Mouse (Mus musculus) intestine, embryonic 14.5 days (tissue): ENCODE data around the gene Tec. TPM values are rescaled to one million over a fixed set of nuclear protein-coding genes. Genes with fewer than 3 reads are reported as not detected.

ENCODE experiments used
- ATAC-seq: fragments of 200-750 bp; cut with Nextera tagmentation; replicated peaks from 2 replicates; pipeline ENCODE4 v1.8.0; 2017; ENCODE audit warnings: low read depth, moderate number of reproducible peaks, moderate TSS enrichment, moderate library complexity; ENCODE audit not compliant: low FRiP score, low TSS enrichment
- DNase-seq: peaks from one replicate; pipeline ENCODE4 v3.0.0-alpha.2; 2018; ENCODE audit warnings: low spot score
- H3K27ac ChIP-seq: fragments of 300-500 bp; sonication (generic); 2 replicates; pipeline ENCODE4 v1.5.1; 2014; ENCODE audit warnings: low read depth, mild to moderate bottlenecking, control low read depth
- H3K27me3 ChIP-seq: fragments of 300-500 bp; sonication (generic); replicated peaks from 2 replicates; pipeline ENCODE4 v1.6.1; 2014; ENCODE audit warnings: low read length, control low read depth; ENCODE audit not compliant: control insufficient read depth, insufficient read depth
- H3K36me3 ChIP-seq: fragments of 300-500 bp; sonication (generic); 2 replicates; pipeline ENCODE4 v1.6.1; 2014; ENCODE audit warnings: low read length, control low read depth; ENCODE audit not compliant: control insufficient read depth, insufficient read depth
- H3K4me1 ChIP-seq: fragments of 300-500 bp; sonication (generic); replicated peaks from 2 replicates; pipeline ENCODE4 v1.6.1; 2014; ENCODE audit warnings: low read length, control low read depth, mixed read lengths; ENCODE audit not compliant: control insufficient read depth, insufficient read depth
- H3K4me2 ChIP-seq: fragments of 300-500 bp; sonication (generic); 2 replicates; pipeline ENCODE4 v1.6.1; 2014; ENCODE audit warnings: low read length
- H3K4me3 ChIP-seq: fragments of 300-500 bp; sonication (generic); 2 replicates; pipeline ENCODE4 v1.5.1; 2014; ENCODE audit warnings: low read depth, low read length, control low read depth, mixed read lengths
- H3K9ac ChIP-seq: fragments of 300-500 bp; sonication (generic); 2 replicates; pipeline ENCODE4 v1.6.1; 2014; ENCODE audit warnings: mild to moderate bottlenecking, low read length
- H3K9me3 ChIP-seq: fragments of 300-500 bp; sonication (generic); 2 replicates; pipeline ENCODE4 v1.6.1; 2016; ENCODE audit warnings: low read length, control low read depth; ENCODE audit not compliant: control insufficient read depth
- WGBS: fragments of 180-500 bp; shearing (Covaris S2); extraction: QIAGEN DNeasy Blood & Tissue Kit; methylation state at CpG from one replicate; pipeline ENCODE4 v1.1.7; 2014; 5-methylcytosine and 5-hydroxymethylcytosine counted together
- polyA plus RNA-seq: library from polyadenylated mRNA; unstranded; fragments of >200 nt; fragmentation: Nextera tagmentation; extraction: Ambion mirVana; gene quantifications from 2 replicates; pipeline ENCODE4 v1.2.1, GENCODE M21; 2014

Tec gene
- polyA plus RNA-seq, 1 experiment from 2014 or later: 13.7 TPM

- no peak overlapping the region for H3K9ac ChIP-seq
- WGBS: 26% methylated on average over 2 of the region's 2 CpGs
Observed at GRCm38 (mm10) chr5:72816491-72816890, 51.8 kb downstream of the Tec start.

GRCm38 (mm10) chr5:72816046-72816445, 52.2 kb downstream of the Tec start:
- no peak overlapping the region for H3K4me2 ChIP-seq
- no peaks in the 10 kb centered on the region for H3K9me3 ChIP-seq
- DNase-seq: no peak
- H3K27me3 ChIP-seq: no peaks in the 10 kb centered on the region
- peaks cover 2% of the 10 kb centered on the region; the same call in 1 of the 2 replicates for H3K4me1 ChIP-seq
- no peak for ATAC-seq
- no peaks in the 10 kb centered on the region for H3K36me3 ChIP-seq
- 76% methylated on average over 1 of the region's 1 CpGs for WGBS
- H3K9ac ChIP-seq: no peak overlapping the region
- H3K27ac ChIP-seq: no peak overlapping the region
- no peak overlapping the region for H3K4me3 ChIP-seq

More at GRCm38 (mm10) chr5:72816491-72816890, 51.8 kb downstream of the Tec start:
- H3K4me1 ChIP-seq: peaks cover 2% of the 10 kb centered on the region; the same call in 1 of the 2 replicates
- DNase-seq (no peak), ATAC-seq (no peak)
- H3K27me3 ChIP-seq: no peaks in the 10 kb centered on the region
- no peaks in the 10 kb centered on the region for H3K9me3 ChIP-seq
- no peaks in the 10 kb centered on the region for H3K36me3 ChIP-seq
- no peak overlapping the region for H3K4me2 ChIP-seq
- no peak overlapping the region for H3K4me3 ChIP-seq
- H3K27ac ChIP-seq: no peak overlapping the region

GRCm38 (mm10) chr5:72815361-72815760, 52.9 kb downstream of the Tec start:
- Histone ChIP-seq H3K4me2 (no peak overlapping the region), H3K27ac (no peak overlapping the region), H3K4me3 (no peak overlapping the region), H3K36me3 (no peaks in the 10 kb centered on the region), H3K9me3 (no peaks in the 10 kb centered on the region), H3K9ac (no peak overlapping the region), H3K27me3 (no peaks in the 10 kb centered on the region), H3K4me1 (peaks cover 2% of the 10 kb centered on the region; the same call in 1 of the 2 replicates)
- WGBS: 84% methylated on average over 6 of the region's 6 CpGs
- ATAC-seq (no peak), DNase-seq (no peak)

- Histone ChIP-seq H3K4me1 (peaks cover 5% of the 10 kb centered on the region; the same call in 1 of the 2 replicates), H3K4me2 (no peak overlapping the region), H3K9me3 (0 out of 2 replicates have a peak, but pooled peaks cover 3% of the 10 kb centered on the region), H3K36me3 (no peaks in the 10 kb centered on the region), H3K9ac (no peak overlapping the region), H3K27ac (no peak overlapping the region), H3K4me3 (no peak overlapping the region), H3K27me3 (no peaks in the 10 kb centered on the region)
- ATAC-seq (no peak), DNase-seq (no peak)
- 84% methylated on average over 5 of the region's 5 CpGs for WGBS
Observed at GRCm38 (mm10) chr5:72814072-72814471, 54.2 kb downstream of the Tec start.

GRCm38 (mm10) chr5:72812908-72813307, 55.4 kb downstream of the Tec start:
- DNase-seq (no peak), ATAC-seq (no peak)
- 27% methylated on average over 5 of the region's 5 CpGs for WGBS
- no peak overlapping the region for H3K27ac ChIP-seq
- H3K4me3 ChIP-seq: no peak overlapping the region
- no peaks in the 10 kb centered on the region for H3K36me3 ChIP-seq
- H3K4me2 ChIP-seq: no peak overlapping the region
- H3K9me3 ChIP-seq: 0 out of 2 replicates have a peak, but pooled peaks cover 3% of the 10 kb centered on the region
- H3K27me3 ChIP-seq: no peaks in the 10 kb centered on the region
- H3K9ac ChIP-seq: no peak overlapping the region
- H3K4me1 ChIP-seq: peaks cover 16% of the 10 kb centered on the region

- H3K27ac ChIP-seq: no peak overlapping the region
- H3K4me2 ChIP-seq: no peak overlapping the region
- H3K27me3 ChIP-seq: no peaks in the 10 kb centered on the region
- H3K4me1 ChIP-seq: peaks cover 17% of the 10 kb centered on the region
- ATAC-seq: no peak
- H3K4me3 ChIP-seq: no peak overlapping the region
- no peak overlapping the region for H3K9ac ChIP-seq
- 0 out of 2 replicates have a peak, but pooled peaks cover 3% of the 10 kb centered on the region for H3K9me3 ChIP-seq
- 72% methylated on average over 3 of the region's 3 CpGs for WGBS
- DNase-seq: no peak
- H3K36me3 ChIP-seq: no peaks in the 10 kb centered on the region
Observed at GRCm38 (mm10) chr5:72812328-72812727, 56.0 kb downstream of the Tec start.

GRCm38 (mm10) chr5:72811397-72811796, 56.9 kb downstream of the Tec start:
- H3K9me3 ChIP-seq: 0 out of 2 replicates have a peak, but pooled peaks cover 3% of the 10 kb centered on the region
- no peaks in the 10 kb centered on the region for H3K27me3 ChIP-seq
- ATAC-seq (no peak), DNase-seq (no peak)
- H3K4me1 ChIP-seq: peaks cover 17% of the 10 kb centered on the region
- H3K4me2 ChIP-seq: no peak overlapping the region
- no peak overlapping the region for H3K9ac ChIP-seq
- H3K36me3 ChIP-seq: no peaks in the 10 kb centered on the region
- H3K27ac ChIP-seq: no peak overlapping the region
- no peak overlapping the region for H3K4me3 ChIP-seq
- 65% methylated on average over 3 of the region's 3 CpGs for WGBS

GRCm38 (mm10) chr5:72810990-72811389, 57.3 kb downstream of the Tec start:
- Histone ChIP-seq H3K4me3 (no peak overlapping the region), H3K9ac (no peak overlapping the region), H3K9me3 (0 out of 2 replicates have a peak, but pooled peaks cover 3% of the 10 kb centered on the region), H3K4me1 (peaks cover 16% of the 10 kb centered on the region), H3K36me3 (no peaks in the 10 kb centered on the region), H3K27me3 (no peaks in the 10 kb centered on the region), H3K4me2 (no peak overlapping the region), H3K27ac (no peak overlapping the region)
- DNase-seq: no peak
- ATAC-seq: no peak
- 43% methylated on average over 8 of the region's 8 CpGs for WGBS

GRCm38 (mm10) chr5:72809480-72809879, 58.8 kb downstream of the Tec start:
- 68% methylated on average over 2 of the region's 2 CpGs for WGBS
- H3K4me1 ChIP-seq: peaks cover 15% of the 10 kb centered on the region
- no peak overlapping the region for H3K9ac ChIP-seq
- no peak for ATAC-seq
- DNase-seq: no peak
- no peak overlapping the region for H3K4me3 ChIP-seq
- H3K9me3 ChIP-seq: 0 out of 2 replicates have a peak, but pooled peaks cover 3% of the 10 kb centered on the region
- H3K27ac ChIP-seq: no peak overlapping the region; the same call in 1 of the 2 replicates
- H3K36me3 ChIP-seq: no peaks in the 10 kb centered on the region
- no peaks in the 10 kb centered on the region for H3K27me3 ChIP-seq
- no peak overlapping the region for H3K4me2 ChIP-seq
